Mouse (Mus musculus): ENCODE measurements around the gene Gm21882. TPM values are rescaled to one million over a fixed set of nuclear protein-coding genes. Genes with fewer than 3 reads are reported as not detected.

Gm21882 gene
- not detected in 2 replicates for polyA plus RNA-seq (2012; rRNA removed; ENCODE audit: low replicate concordance)

DNA sequence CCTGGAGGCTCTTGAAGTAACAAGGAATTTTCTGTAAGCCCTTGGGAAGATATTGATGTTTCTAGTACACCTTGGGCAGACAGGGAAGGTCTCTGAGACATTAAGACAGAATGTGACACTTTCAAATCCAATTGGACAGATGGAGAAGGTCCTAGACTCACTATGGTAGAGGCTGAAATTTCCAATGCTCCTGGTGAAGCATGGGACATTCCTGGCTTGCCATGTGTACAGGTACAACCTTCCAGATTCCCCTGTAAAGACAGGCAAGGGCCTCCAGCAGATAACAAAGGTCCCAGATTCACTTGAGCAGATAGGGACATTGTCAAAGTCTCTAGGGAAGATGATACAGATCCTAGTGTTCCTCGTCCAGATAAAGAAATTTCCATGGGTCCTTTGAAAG, at the start of gene Gm21882:
Gm21882 (minus strand) TSS at position 101 of the 400 bp plus-strand sequence.

Other genes starting within 250 kb of the Gm21882 start
- gene Gm21865, start 64.6 kb downstream of the Gm21882 start, polyA plus RNA-seq (2012; rRNA removed; ENCODE audit: low replicate concordance), result not detected in 2 replicates